Mouse (Mus musculus) lung, adult 2 months (tissue): Measurements from ENCODE around the gene Tmem98.

Source experiments
- CTCF ChIP-seq: fragments of 200-500 bp; IDR thresholded peaks from 2 replicates; pipeline ENCODE4 v1.5.1; 2011; ENCODE audit warnings: mild to moderate bottlenecking, low read length, control low read depth; ENCODE audit not compliant: insufficient read depth
- POLR2A ChIP-seq: fragments of 200-500 bp; IDR thresholded peaks from 2 replicates; pipeline ENCODE4 v1.6.1; 2011; ENCODE audit warnings: low read depth, mild to moderate bottlenecking, control low read depth, low read length, borderline replicate concordance; ENCODE audit errors: extremely low read depth

DNA sequence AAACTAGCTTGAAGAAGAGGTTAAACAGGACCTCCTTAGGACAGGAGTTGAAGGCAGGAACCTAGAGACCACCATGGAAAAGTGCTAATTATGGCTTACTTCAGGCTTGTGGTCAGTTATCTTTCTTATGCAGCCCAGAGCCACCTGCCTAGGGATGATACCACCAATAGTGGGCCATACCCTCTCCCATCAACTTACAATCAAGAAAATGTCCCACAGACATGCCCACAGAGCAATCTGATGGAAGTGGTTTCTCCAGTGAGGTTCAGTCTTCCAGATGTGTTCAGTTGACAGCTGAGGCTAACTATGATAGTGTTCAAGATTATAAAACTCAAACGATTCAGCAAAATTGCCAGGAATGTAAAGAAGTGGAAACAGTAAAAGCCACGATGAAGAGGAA, 33.5 kb downstream of the Tmem98 start:
- TF ChIP-seq CTCF (no peak), POLR2A (no peak)
